Mouse (Mus musculus) olfactory bulb, adult 2 months (tissue): ENCODE measurements at regions not wholly inside any gene's neighbourhood (a gene's known extent, or its start where the extent isn't known, plus 50 kb on each side); places are given as distances from the start of the nearest gene placed in this dataset.

Experiments used
- H3K27ac ChIP-seq: fragments of 200-500 bp; 2 replicates; pipeline ENCODE4 v1.5.1; 2012; ENCODE audit warnings: low read depth, low read length; ENCODE audit not compliant: insufficient read depth
- H3K4me1 ChIP-seq: fragments of 200-500 bp; 2 replicates; pipeline ENCODE4 v1.6.1; 2012; ENCODE audit warnings: low read length; ENCODE audit not compliant: control insufficient read depth, insufficient read depth
- H3K4me3 ChIP-seq: fragments of 200-500 bp; 2 replicates; pipeline ENCODE4 v1.5.1; 2012; ENCODE audit warnings: mild to moderate bottlenecking, low read depth, low read length, moderate library complexity; ENCODE audit not compliant: insufficient read depth
- CTCF ChIP-seq: fragments of 200-500 bp; IDR thresholded peaks from 2 replicates; pipeline ENCODE4 v1.5.1; 2012; ENCODE audit warnings: low read depth, mild to moderate bottlenecking, low read length, moderate library complexity; ENCODE audit not compliant: insufficient read depth
- POLR2A ChIP-seq: fragments of 200-500 bp; IDR thresholded peaks from 2 replicates; pipeline ENCODE4 v1.6.1; 2012; ENCODE audit warnings: mild to moderate bottlenecking, low read depth, low read length, moderate library complexity; ENCODE audit not compliant: insufficient read depth
- WGBS: fragments of 180-500 bp; shearing (Covaris S2); methylation state at CpG from one replicate; pipeline ENCODE4 v1.1.7; 2018; 5-methylcytosine and 5-hydroxymethylcytosine counted together

DNA sequence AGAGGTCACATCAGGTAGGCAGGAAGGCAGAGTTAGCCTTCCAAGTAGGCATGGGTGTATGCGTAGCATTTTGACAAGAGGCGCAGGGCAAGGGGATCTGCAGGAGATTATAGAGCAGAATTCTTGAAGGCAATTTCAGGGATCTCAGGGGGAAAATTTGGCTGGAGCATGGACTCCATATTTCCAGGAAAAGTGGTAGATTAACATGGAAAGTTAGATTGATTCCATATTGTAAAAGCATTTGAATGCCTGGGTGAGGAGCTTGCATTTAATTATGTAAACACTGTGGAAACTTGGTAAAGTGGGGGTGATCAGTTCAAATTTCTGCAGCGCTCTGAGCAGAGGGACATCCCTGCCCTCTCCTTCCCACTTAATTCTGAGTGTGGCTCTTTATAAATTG is 146.7 kb downstream of the Pax3 start:
- TF ChIP-seq POLR2A (no peak), CTCF (no peak)
- H3K4me1 ChIP-seq = no peaks in the 10 kb centered on the region
- H3K4me3 ChIP-seq = no peak overlapping the region
- no peak overlapping the region for H3K27ac ChIP-seq
- 95% methylated on average over 3 of the region's 3 CpGs for WGBS

- no peak for TF ChIP-seq POLR2A
- no peak for TF ChIP-seq CTCF
- Histone ChIP-seq H3K27ac (no peak overlapping the region), H3K4me1 (no peaks in the 10 kb centered on the region), H3K4me3 (no peak overlapping the region)
- WGBS = 91% methylated on average over 2 of the region's 2 CpGs
Observed at GRCm38 (mm10) chr1:78032336-78032735, 164.6 kb downstream of the Pax3 start.

DNA sequence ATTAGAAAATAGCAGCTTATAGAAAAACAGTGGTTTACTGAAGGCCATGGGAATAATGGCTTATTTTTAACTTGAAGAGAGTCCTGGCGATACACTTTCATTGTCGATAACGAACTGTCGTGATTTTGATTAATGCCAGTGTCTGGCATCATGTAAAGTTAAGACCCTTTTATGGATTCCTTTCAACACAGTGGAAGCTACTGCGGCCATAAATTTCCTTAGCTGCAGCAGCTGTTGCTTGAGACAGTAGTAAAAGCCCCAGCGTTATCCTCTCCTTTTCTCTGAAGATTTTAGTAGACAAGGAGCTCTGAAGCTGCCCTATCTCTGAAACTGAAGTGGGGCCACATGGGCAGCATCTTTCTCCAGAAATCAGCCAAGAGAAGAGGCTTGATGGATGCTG is 175.2 kb downstream of the Pax3 start:
- WGBS = 87% methylated on average over 6 of the region's 6 CpGs
- TF ChIP-seq POLR2A (no peak), CTCF (no peak)
- Histone ChIP-seq H3K4me3 (no peak overlapping the region), H3K27ac (no peak overlapping the region), H3K4me1 (no peaks in the 10 kb centered on the region)

GRCm38 (mm10) chr1:78021014-78021413 is 175.9 kb downstream of the Pax3 start:
- no peak overlapping the region for H3K4me3 ChIP-seq
- H3K27ac ChIP-seq = no peak overlapping the region
- no peaks in the 10 kb centered on the region for H3K4me1 ChIP-seq
- WGBS = 76% methylated on average over 6 of the region's 6 CpGs
- no peak for TF ChIP-seq POLR2A
- no peak for TF ChIP-seq CTCF

- Histone ChIP-seq H3K4me3 (no peak overlapping the region), H3K27ac (no peak overlapping the region), H3K4me1 (no peaks in the 10 kb centered on the region)
- 76% methylated on average over 6 of the region's 6 CpGs for WGBS
- no peak for TF ChIP-seq POLR2A
Observed at GRCm38 (mm10) chr1:78017949-78018617, 178.9 kb downstream of the Pax3 start.

DNA sequence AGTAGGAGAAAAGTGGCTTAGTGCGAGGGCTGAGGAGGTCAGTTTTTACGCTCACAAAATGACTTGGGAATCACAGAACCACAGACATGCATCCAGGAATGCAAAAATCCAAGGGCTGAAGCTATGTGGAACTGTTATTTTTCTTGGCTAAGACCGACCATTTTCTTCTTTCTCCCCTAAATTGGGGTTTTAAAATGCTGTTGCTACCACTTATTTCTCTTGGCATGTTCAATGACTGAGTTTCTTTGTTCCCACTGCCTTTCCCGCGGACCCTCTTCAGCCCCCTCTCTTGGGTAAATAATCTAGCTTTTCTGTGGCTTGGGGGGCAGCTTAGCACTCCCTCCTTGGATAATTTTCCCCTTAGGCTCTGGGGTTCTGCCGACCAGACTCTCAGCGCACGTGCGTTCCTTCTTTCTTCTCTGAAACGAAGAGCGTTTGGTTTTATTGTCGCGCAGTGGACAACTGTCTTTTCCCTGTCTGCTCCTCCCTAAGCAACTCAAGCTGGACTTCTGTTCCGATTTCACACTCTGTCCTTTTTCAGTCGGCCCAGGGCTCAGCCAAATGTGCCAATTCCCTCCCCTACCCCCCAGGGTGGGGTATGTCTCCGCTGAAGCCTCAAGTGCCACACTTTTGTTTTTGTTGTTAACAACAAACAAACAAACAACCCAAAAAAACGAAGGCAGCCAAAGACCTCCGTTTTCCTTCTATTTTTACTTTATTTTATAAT is 180.2 kb downstream of the Pax3 start:
- Histone ChIP-seq H3K27ac (no peak overlapping the region), H3K4me1 (no peaks in the 10 kb centered on the region), H3K4me3 (no peak overlapping the region)
- TF ChIP-seq CTCF = no peak
- no peak for TF ChIP-seq POLR2A
- 43% methylated on average over 18 of the region's 18 CpGs for WGBS

DNA sequence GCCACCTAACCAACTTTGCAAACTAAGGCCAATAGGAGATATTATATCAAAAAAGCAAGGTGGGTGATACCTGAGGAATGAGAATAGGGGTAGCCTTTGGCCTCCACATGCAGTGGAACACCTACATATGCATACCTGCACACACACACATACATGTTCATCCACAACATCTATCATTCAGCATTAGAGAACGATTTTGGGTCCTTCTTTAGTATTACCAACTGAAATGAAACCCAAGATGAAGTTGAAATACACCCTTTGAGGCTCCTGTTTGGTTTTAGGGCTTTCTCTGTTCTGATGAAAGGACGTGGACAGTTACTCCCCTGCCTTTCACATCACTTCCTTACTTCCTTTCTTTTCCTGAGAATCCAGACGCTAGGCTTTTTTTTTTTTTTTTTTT is 180.9 kb downstream of the Pax3 start:
- Histone ChIP-seq H3K4me1 (no peaks in the 10 kb centered on the region), H3K27ac (no peak overlapping the region), H3K4me3 (no peak overlapping the region)
- 49% methylated on average over 3 of the region's 3 CpGs for WGBS
- TF ChIP-seq CTCF (no peak), POLR2A (no peak)

GRCm38 (mm10) chr1:78013396-78013795 is 183.5 kb downstream of the Pax3 start:
- no peaks in the 10 kb centered on the region for H3K4me1 ChIP-seq
- H3K27ac ChIP-seq = no peak overlapping the region
- TF ChIP-seq CTCF (no peak), POLR2A (no peak)
- 28% methylated on average over 3 of the region's 3 CpGs for WGBS
- no peak overlapping the region for H3K4me3 ChIP-seq

DNA sequence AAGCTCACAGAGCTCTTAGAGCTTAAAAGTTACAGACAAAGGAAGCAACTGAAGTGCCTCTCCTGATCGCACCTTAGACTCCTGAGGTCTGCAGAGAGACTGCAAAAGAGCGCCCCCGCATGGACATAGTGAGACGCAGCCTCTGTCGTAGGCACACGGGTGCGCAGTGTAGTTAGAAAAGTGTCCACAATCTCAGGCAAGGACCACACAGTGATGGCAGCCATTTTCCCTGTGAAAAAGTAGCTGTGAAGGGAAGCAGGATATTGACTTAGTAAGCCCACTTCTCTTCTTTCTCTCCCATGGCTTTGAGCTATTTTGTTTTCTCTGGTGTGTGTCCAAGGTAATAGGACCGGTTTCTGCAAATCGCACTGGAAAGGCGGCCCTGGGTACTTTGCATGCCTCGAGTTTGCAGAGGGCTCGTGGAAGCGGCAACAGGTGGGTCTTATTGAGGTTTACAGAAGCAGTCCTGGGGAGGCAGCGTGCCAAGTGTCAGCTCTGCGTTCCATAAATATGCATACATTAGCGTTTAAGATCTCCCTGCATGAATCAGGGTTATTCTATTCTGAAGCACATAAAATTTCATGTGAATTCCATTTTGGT is 188.0 kb downstream of the Pax3 start:
- no peak for TF ChIP-seq CTCF
- no peak for TF ChIP-seq POLR2A
- WGBS = 35% methylated on average over 16 of the region's 16 CpGs
- no peak overlapping the region for H3K4me3 ChIP-seq

More for the DNA sequence above, 188.0 kb downstream of the Pax3 start:
- Histone ChIP-seq H3K27ac (no peak overlapping the region), H3K4me1 (no peaks in the 10 kb centered on the region)
